Mouse (Mus musculus) telencephalon, adult 2 months (tissue): Measurements from ENCODE around the gene Gm21760.
"Not testable (repeated sequence)": the region's sequence is repeated elsewhere in the genome, so short reads cannot be mapped to it uniquely, and the experiment has no call there.

Experiments
- DNase-seq: peaks from one replicate; pipeline ENCODE4 v3.0.0-alpha.2; 2011; ENCODE audit warnings: low read depth, low spot score

Gene Gm21760

DNA sequence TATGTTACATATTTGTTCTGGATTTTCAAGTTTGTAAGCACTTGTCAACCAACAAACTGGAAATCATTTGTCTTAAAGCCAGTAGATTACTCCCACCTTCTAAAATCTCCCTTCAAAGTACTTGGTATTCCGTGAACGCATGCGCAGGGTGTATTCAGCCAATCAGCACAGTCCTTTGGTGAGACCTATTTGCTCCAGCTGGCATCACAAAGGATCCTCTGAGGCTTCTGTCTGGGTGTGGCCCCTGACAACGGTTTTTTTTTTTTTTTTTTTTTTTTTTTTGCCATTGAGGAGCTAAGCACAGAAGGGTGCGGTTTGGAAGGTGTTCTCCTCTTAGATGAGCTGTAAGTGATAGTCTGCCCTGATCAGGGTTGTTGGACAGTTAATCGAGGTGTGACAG lies at the start of gene Gm21760:
Gene Gm21760 (plus strand): TSS at position 301 of the 400 bp plus-strand sequence.
- DNase-seq, result not testable (repeated sequence)
